Mouse (Mus musculus) mouse embryonic stem cell (cell line): Measurements from ENCODE around the gene B4galt7.
"Not testable (repeated sequence)": the region's sequence is repeated elsewhere in the genome, so short reads cannot be mapped to it uniquely, and the experiment has no call there.

ENCODE experiments used
- in situ Hi-C, 2 experiments: fragments of 300-500 bp; cut with MboI; formaldehyde crosslinking; loops; 1 replicate in 1 of 2; 3 replicates in 1 of 2; pipeline ENCODE4 v1.14.3; 2019 to 2020; ENCODE audit warnings: low sequenced_read_pairs in 2 of 2, low pct_unique_long_range_greater_than_20kb in 1 of 2, mixed read lengths in 1 of 2; ENCODE audit not compliant: unreplicated experiment in 1 of 2

B4galt7 gene

DNA sequence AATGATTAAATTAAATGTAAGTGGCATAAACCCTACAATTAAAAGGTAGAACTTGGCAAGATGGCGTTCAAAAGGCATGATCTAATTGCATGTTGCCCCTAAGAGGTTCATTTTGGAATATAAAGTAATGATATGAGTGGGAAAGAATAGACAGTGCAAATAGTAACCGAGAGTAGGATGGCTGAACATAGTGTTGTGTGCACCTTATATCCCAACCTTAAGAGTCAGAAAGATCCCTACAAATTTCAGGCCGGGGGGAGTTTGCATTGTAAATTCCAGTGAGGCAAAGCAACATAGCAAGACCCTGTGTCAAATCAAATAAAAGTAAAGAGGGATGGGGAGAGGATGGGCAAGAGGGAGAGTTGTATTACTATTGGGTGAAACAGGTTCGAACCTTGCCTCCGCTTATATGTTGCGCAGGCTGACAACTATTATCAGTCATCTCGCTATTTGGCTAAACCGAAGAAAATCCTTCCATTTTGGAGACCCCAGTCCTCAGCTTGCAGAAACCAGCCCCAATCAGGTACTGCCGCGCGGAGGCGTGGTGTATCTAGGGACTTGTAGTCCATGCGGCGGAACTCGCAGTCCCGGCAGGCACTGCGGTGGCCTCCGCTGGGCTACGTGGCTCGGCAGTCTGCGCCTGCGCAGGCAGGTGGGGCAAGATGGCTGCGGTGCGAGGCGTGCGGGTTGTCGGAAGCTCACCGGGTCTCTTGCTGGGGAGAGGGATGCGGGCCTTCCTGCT lies 7.0 kb upstream of the B4galt7 start:
- in situ Hi-C loops, result no loop called here

DNA sequence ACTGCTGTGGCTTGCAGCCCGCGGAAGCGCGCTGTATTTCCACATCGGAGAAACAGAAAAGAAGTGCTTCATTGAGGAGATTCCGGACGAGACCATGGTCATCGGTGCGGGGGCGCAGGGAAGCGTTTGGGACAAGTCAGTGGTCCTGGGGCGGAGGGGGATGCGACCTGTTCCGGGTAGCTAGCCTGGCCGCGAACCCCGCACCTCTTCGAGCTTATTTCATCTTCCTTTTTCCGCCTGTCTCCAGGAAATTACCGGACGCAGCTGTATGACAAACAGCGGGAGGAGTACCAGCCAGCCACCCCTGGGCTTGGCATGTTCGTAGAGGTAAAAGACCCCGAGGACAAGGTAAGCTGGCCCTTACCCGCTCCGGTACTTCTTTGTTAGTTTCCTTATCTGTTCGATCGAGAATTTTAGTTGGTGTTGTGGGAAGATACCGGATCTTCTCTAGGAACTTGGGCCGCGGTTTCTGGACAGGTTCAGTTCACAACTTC lies 6.4 kb upstream of the B4galt7 start:
- in situ Hi-C loops, result no loop called here

DNA sequence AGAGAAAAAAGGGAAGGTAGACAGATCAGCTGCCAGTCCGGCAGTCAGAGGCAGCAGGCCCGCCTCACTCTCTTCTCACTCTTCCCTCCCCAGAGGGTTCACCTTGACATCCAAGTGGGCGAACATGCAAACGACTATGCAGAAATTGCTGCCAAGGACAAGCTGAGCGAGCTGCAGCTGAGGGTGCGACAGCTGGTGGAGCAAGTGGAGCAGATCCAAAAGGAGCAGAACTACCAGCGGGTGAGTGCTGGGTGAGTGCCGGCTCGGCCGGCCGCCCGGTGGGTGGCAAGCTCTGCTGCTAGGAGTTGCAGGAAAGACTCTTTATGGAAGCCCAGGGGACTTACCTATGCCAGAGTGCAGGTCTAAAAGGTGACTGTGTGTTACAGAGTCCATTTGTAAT lies 4.3 kb upstream of the B4galt7 start:
- in situ Hi-C loops, result no loop called here

DNA sequence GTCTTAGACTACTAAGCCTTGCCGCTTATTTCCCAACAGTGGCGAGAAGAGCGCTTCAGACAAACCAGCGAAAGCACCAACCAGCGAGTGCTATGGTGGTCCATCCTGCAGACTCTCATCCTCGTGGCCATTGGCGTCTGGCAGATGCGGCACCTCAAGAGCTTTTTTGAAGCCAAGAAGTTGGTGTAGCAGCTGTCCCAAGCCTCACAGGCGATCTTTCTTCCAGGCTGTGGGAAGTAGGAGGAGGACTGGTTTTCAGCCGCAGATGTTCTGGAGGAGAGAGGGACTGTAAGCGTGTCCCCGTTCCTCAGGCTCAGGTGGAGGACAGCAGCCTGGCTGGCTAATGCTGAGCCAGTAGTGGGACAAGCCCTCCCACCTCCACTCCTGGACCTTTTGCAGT lies 2.9 kb upstream of the B4galt7 start:
- in situ Hi-C loops, result no loop called here

DNA sequence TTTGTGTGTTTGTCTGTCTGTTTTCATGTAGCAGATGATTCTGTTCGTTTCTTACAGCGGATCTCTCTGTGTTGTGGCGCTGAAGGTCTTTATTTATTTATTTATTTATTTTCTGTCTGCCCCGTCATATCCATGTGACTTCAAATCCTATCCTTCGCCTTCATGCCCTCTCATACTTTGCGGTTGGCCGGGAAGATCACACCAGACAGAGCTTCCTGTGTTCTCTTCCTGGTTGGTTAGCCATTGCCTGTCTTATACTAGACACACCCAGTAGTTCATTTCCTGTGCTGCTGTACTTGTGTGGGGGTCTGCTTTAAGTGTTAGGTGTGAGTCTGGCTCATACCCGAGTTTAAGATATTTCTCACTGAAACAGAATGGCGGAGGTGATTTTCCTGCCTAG lies 961 bp downstream of the B4galt7 start:
- in situ Hi-C loops, result no loop called here

DNA sequence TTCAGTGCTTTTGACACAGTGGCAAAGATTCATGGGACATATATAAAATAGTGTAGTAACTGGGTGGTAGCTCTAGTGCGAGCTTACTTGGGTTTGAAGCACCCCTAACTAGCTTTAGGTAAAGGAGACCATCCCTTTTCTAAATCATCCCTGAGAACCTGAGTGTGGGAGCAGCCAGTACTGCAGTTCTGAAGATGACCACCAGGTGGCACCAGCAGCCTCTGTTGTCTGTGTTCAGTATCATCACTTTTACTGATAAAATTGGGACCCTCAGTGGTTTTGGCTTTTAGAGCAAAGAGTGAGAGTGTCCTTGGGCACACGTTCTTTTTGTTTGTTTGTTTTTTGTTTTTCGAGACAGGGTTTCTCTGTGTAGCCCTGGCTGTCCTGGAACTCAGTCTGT lies 1.9 kb downstream of the B4galt7 start:
- in situ Hi-C loops, result no loop called here

DNA sequence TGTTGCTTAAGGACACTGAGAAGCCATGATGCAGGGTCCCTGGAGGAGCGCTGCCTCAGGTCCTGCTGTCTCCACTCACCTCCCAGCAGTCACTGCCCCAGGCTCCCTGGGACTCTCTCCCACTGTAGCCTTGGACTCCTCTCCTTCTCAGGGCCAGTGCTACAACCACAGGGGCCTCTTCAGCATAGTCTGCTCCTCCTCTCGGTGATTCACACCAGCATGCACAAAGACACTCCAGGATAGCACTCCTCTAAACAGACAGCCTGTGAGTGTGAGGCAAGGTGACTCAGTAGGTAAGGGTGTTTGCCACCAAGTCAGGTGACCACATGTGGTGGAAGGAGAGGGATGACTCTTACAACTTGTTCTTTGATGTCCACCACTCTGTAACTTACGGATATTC lies 4.9 kb downstream of the B4galt7 start:
- in situ Hi-C loops, result no loop called here

DNA sequence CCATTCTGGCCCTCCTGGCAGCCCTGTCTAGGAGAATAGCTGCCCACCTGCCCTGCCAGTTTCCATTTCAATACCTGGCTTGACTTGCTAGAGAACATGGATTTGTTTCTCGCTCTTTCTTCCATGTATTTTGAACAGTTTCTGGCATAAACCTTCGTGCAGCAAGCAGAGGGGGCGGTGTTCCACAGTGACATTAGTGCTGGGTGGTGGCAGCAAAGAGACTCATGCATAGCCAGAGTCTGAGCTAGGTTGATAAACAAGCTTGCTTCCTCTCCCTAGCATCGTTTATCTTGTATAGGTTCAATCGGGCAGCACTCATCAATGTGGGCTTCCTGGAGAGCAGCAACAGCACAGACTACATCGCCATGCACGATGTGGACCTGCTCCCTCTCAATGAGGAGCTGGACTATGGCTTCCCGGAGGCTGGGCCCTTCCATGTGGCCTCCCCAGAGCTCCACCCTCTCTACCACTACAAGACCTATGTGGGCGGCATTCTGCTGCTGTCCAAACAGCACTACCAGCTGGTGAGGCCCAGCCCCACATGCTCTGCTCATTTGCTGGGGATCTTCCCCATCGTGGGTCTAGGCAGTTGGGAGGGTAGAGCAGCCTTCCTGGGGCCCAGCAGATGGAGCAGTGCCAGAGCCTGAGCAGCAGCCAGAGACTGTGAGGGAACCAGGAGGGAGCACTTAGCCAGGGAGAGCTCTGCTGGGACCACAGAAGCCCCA lies 7.4 kb downstream of the B4galt7 start:
- in situ Hi-C loops, result no loop called here

DNA sequence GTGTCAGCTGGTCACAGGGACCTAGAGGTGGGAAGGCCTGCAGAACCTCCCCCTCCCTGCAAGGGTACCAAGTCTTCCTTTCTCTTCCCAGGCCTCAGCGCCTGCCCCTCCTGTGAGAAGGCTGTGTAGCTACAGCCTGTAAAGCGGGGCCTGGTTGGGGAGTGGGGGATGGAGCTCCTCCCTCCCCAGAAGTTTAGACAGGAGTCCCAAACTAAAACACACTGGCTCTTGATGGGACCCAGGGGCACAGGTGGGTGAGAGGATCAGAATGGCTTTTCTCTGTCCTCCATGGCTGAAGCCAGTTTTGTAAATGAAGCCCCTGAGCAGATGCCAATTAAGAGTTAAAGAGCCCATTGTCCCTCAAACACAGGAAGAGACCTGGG lies 7.9 kb downstream of the B4galt7 start:
- in situ Hi-C loops, result no loop called here

DNA sequence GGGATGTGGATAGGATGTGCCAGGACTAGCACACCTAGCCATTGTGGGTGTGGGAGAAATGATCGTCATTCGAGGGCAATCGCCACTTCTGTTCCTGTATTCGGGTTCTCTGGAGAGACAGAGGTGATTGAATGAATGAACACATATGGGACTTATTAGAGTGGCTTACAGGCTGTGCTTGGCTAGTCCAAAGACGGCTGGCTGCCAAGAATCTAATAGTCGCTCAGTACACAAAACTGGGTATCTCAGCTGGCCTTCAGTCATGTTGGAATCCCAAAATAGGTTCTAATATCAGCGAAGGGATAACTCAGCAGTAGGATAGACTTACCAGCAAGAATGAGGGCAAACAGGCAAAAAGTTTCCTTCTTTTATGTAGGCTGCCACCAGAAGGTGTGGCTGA lies 12.3 kb downstream of the B4galt7 start:
- in situ Hi-C loops, result no loop called here

DNA sequence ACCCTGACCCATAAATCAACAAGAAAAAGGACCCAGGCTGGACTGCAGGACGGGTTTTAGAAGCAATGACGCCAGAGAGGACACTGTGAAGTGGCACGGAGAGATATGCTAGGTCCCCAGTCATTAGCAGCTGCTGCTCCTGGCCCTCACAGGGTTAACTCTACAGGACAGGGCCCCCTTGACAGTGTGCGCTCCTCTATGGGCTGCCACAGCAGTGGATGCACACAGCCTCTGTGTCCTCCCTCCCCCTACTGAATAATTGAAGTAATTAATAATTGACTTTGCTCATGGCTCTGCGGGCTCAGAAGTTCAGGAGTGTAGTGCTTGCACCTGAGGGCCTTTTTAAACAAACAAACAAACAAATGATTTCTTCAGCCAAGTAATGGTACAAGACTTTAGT lies 13.8 kb downstream of the B4galt7 start:
- in situ Hi-C loops, result no loop called here

DNA sequence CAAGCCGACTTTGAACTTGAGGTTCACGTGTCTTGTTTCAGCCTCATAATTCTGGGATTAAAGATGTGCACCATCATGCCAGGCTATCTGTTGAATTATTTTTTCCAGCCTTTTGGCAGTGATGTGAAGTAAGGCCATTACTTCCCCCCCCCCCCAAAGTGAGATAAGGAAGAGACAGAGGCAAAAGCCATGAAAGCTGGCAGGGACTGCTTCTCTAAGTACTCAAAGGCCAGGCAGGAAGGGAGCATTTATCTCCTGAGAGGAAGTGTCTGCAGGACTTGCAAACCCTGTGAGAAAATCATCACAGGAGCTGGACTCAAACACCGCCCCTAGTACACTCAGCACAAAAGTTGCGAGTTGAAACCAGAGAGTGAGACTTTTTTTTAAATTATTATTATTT lies 19.6 kb downstream of the B4galt7 start:
- in situ Hi-C loops, result no loop called here

DNA sequence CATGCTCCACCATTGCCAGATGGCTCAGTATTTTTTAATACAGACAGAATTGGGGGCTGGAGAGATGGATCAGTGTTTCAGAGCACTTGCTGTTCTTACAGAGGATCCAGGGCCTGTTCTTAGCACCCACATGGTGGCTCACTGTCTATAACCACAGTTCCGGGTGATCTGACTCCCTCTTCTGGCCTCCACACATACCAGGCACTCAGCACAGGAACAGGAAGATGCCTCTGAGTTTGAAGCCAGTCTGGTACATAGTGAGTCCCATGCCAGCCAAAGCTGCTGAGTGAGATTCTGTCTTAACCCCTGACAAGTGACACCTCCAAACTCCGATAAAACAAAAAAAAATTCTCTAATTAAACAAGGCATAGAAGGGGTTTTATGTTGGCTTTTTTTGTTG lies 20.6 kb downstream of the B4galt7 start:
- in situ Hi-C loops, result no loop called here

DNA sequence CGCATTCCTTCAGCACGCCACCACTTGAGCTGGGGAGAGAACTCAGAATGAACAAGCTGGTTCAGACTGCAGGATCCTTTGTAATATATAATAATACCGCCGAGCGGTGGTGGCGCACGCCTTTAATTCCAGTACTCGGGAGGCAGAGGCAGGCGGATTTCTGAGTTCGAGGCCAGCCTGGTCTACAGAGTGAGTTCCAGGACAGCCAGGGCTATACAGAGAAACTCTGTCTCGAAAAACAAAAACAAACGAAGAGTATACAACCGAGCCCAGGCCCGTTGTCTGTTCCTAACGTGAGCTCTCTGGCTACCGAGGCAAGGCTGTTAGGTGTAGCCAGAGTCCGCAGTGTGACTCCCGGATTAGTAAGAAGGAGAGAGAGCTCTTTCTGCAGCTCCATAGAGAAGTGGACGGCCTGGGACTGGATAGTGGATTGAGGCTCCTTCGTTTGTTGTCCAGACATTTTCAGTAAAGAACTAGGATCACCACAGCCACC lies 22.5 kb downstream of the B4galt7 start:
- in situ Hi-C loops, result not testable (repeated sequence)

DNA sequence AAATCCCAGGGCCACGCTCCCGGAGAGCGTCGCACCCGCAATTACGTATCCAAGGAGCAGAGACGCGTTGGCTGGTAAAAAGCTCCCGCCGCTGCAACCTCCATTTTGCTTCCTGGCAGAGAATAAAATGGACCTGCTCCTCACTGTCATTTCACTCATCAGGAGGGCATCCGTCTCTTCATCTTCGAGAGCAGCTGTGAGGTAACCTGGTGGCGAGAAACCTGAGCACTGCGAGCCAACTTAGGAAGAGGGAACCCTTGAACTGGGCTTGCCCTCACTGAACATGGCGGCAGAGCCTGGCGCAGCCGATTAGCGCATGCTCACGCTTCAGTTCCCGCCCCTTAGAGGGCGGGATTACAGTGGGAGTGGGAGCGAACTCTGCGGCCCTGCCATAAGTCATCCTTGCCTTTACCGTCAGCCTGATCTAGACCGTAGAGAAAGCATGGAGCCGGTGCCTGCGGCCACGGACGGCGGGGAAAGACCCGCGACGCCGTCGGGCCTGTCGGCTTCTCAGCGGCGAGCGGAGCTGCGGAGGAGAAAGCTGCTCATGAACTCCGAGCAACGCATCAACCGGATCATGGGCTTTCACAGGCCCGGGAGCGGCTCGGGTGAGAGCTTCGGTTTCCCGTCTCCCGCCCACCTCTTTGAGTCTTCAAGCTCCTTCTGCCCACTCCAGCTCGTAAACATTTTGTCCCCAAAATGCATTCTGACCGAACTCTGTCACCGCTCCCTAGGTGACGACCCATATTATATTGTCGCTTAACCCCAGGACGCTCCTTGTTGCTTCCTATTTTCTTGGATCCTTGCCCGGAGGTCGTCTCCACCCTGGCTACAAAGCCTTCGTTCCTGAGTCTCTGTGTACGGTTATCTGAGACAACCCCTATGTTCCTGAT lies 23.2 kb downstream of the B4galt7 start, which contains the start of gene Caml:
Gene Caml, plus strand, starts transcription at position 357 of the 893 bp plus-strand sequence.
- in situ Hi-C loops, result no loop called here

DNA sequence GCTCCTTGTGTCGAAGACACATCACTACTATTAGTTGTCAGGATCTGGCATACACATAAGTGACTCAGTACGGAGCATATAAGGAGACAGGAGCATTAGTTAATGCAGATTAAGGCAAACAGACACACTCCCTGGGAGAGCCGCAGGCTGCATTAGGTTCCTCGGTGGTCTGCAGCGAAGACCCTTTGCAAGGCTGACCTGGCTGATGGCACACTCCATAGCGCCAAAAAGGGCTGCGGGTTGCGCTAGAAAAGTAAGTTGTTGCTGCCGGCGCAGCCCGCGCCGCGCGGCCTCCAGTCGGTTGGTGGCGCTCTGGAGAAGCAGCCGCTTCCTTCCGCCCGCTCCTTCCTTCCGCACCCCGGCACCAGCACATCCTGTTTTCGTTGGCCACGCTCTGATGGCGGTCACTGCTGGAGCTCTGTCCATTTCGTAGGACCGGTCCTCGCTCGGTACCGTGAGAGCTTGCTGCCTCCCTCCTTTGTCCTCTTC lies 35.0 kb downstream of the B4galt7 start, which contains the start of gene Ddx46:
Gene Ddx46, plus strand, starts transcription at position 389 of the 489 bp plus-strand sequence.
- in situ Hi-C loops, result no loop called here

DNA sequence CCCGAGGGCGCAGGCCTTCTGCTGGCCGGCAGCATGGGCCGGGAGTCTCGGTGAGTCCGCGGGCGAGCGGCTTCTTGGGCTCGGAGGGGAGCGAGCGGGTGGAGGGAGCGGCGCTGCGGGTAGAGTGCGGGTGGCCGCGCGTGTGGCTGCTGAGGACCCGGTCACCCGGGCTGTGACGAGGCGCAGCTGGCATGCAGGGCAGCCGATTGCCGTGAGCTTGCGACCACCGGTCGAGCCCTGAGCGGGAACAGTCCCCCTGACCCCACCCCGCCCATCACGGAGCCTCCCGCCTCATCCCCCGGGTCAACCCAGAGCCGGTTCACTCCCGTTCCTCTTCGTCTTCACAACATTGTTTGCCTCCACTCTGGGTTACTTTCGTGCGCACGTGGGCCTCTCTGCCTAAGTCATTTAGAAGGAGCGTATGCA lies 35.5 kb downstream of the B4galt7 start:
- in situ Hi-C loops, result no loop called here

DNA sequence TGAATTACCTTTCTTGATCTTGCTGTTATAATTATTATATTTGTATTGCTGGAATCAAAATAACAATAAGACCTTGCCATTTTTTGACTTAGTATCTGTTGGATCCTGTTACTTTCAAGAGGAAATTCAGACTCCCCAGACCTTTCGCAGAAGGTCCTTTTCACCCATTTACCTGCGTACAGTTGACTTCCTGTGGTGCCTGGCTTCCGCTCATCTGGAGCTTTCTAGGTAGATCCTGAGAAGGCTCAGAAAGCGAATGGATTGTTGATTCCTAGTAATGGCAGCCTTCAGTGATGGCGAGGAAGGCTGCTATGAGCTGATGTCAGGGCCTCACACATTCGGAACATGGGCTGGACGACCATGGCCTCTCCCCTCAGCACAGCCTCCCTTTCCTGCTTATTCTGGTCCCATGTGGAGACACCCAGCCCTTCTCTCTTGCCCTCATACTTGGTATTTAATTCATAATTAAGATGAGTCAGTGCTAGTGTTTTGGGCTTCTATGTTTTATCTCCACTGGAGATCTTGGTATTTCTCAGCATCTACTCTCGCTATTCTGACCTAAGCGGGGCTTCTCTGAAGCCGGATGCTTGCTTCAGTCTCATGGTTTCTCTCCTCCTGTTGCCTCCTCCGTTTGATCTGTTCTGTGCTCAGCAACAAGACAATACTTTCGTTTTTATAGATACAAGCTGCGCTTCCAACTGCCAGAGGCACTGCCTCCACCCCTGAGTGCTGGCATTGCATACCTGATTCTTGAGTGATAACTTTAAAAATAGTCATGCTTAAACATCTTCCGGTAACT lies 36.7 kb downstream of the B4galt7 start:
- in situ Hi-C loops, result no loop called here
